Mouse (Mus musculus): ENCODE measurements around the gene Cpsf2.
"Not testable (repeated sequence)": the region's sequence is repeated elsewhere in the genome, so short reads cannot be mapped to it uniquely, and the experiment has no call there.

Gene Cpsf2

GRCm38 (mm10) chr12:101975601-101976571 is at the start of gene Cpsf2:
Gene Cpsf2 (plus strand): TSS chr12:101975988.
- Histone ChIP-seq H3K27me3 (ENCODE audit: control insufficient read depth, insufficient read depth, low read length, poor library complexity, severe bottlenecking) (no peaks in the 10 kb centered on the region), H3K36me3 (ENCODE audit: control insufficient read depth, insufficient read depth, low read length, poor library complexity, severe bottlenecking) (no peaks in the 10 kb centered on the region; the same call in 1 of the 2 replicates)
- DNase-seq (ENCODE audit: low read depth, low spot score): peak; percentile 85

- DNase-seq (ENCODE audit: low read depth, low spot score): no peak
- Histone ChIP-seq H3K36me3 (ENCODE audit: control insufficient read depth, insufficient read depth, low read length, poor library complexity, severe bottlenecking) (peaks cover 21% of the 10 kb centered on the region), H3K27me3 (ENCODE audit: control insufficient read depth, insufficient read depth, low read length, poor library complexity, severe bottlenecking) (no peaks in the 10 kb centered on the region)
Observed at GRCm38 (mm10) chr12:101928423-101928822, 47.4 kb upstream of the Cpsf2 start.

- no peak for DNase-seq (ENCODE audit: low read depth, low spot score)
- Histone ChIP-seq H3K27me3 (ENCODE audit: control insufficient read depth, insufficient read depth, low read length, poor library complexity, severe bottlenecking) (no peaks in the 10 kb centered on the region), H3K36me3 (ENCODE audit: control insufficient read depth, insufficient read depth, low read length, poor library complexity, severe bottlenecking) (peaks cover 27% of the 10 kb centered on the region)
Observed at GRCm38 (mm10) chr12:101935223-101935622, 40.6 kb upstream of the Cpsf2 start.

GRCm38 (mm10) chr12:101937572-101937971 is 38.2 kb upstream of the Cpsf2 start:
- peaks cover 30% of the 10 kb centered on the region for H3K36me3 ChIP-seq (ENCODE audit: control insufficient read depth, insufficient read depth, low read length, poor library complexity, severe bottlenecking)
- no peaks in the 10 kb centered on the region for H3K27me3 ChIP-seq (ENCODE audit: control insufficient read depth, insufficient read depth, low read length, poor library complexity, severe bottlenecking)
- no peak for DNase-seq (ENCODE audit: low read depth, low spot score)

GRCm38 (mm10) chr12:101947986-101948385 is 27.8 kb upstream of the Cpsf2 start:
- H3K27me3 ChIP-seq (ENCODE audit: control insufficient read depth, insufficient read depth, low read length, poor library complexity, severe bottlenecking): no peaks in the 10 kb centered on the region
- H3K36me3 ChIP-seq (ENCODE audit: control insufficient read depth, insufficient read depth, low read length, poor library complexity, severe bottlenecking): peaks cover 11% of the 10 kb centered on the region
- no peak for DNase-seq (ENCODE audit: low read depth, low spot score)

- no peak for DNase-seq (ENCODE audit: low read depth, low spot score)
- no peaks in the 10 kb centered on the region for H3K27me3 ChIP-seq (ENCODE audit: control insufficient read depth, insufficient read depth, low read length, poor library complexity, severe bottlenecking)
- H3K36me3 ChIP-seq (ENCODE audit: control insufficient read depth, insufficient read depth, low read length, poor library complexity, severe bottlenecking): peaks cover 8% of the 10 kb centered on the region
Observed at GRCm38 (mm10) chr12:101948801-101949200, 27.0 kb upstream of the Cpsf2 start.

- not testable (repeated sequence) for H3K27me3 ChIP-seq (ENCODE audit: control insufficient read depth, insufficient read depth, low read length, poor library complexity, severe bottlenecking); H3K36me3 ChIP-seq (ENCODE audit: control insufficient read depth, insufficient read depth, low read length, poor library complexity, severe bottlenecking); DNase-seq (ENCODE audit: low read depth, low spot score)
Observed at GRCm38 (mm10) chr12:101955821-101956220, 20.0 kb upstream of the Cpsf2 start.

GRCm38 (mm10) chr12:101957079-101957941 is 18.5 kb upstream of the Cpsf2 start:
- DNase-seq (ENCODE audit: low read depth, low spot score): no peak
- Histone ChIP-seq H3K36me3 (ENCODE audit: control insufficient read depth, insufficient read depth, low read length, poor library complexity, severe bottlenecking) (no peaks in the 10 kb centered on the region), H3K27me3 (ENCODE audit: control insufficient read depth, insufficient read depth, low read length, poor library complexity, severe bottlenecking) (no peaks in the 10 kb centered on the region)

GRCm38 (mm10) chr12:101957942-101958544 is 17.7 kb upstream of the Cpsf2 start, which contains the start of gene Atxn3:
Gene Atxn3 (minus strand): TSS chr12:101958246.
- Histone ChIP-seq H3K27me3 (ENCODE audit: control insufficient read depth, insufficient read depth, low read length, poor library complexity, severe bottlenecking) (no peaks in the 10 kb centered on the region), H3K36me3 (ENCODE audit: control insufficient read depth, insufficient read depth, low read length, poor library complexity, severe bottlenecking) (no peaks in the 10 kb centered on the region)
- peak; percentile 98 for DNase-seq (ENCODE audit: low read depth, low spot score)

- Histone ChIP-seq H3K36me3 (ENCODE audit: control insufficient read depth, insufficient read depth, low read length, poor library complexity, severe bottlenecking) (no peaks in the 10 kb centered on the region), H3K27me3 (ENCODE audit: control insufficient read depth, insufficient read depth, low read length, poor library complexity, severe bottlenecking) (no peaks in the 10 kb centered on the region)
- peak; percentile 56 for DNase-seq (ENCODE audit: low read depth, low spot score)
Observed at GRCm38 (mm10) chr12:101958556-101958955, 17.2 kb upstream of the Cpsf2 start.

- DNase-seq (ENCODE audit: low read depth, low spot score): peak; percentile 57
- not testable (repeated sequence) for H3K27me3 ChIP-seq (ENCODE audit: control insufficient read depth, insufficient read depth, low read length, poor library complexity, severe bottlenecking); H3K36me3 ChIP-seq (ENCODE audit: control insufficient read depth, insufficient read depth, low read length, poor library complexity, severe bottlenecking)
Observed at GRCm38 (mm10) chr12:101958960-101959780, 16.6 kb upstream of the Cpsf2 start.

GRCm38 (mm10) chr12:101971311-101971710 is 4.5 kb upstream of the Cpsf2 start:
- peak; percentile 41 for DNase-seq (ENCODE audit: low read depth, low spot score)

GRCm38 (mm10) chr12:101972230-101972629 is 3.6 kb upstream of the Cpsf2 start:
- H3K27me3 ChIP-seq (ENCODE audit: control insufficient read depth, insufficient read depth, low read length, poor library complexity, severe bottlenecking): no peaks in the 10 kb centered on the region
- no peak for DNase-seq (ENCODE audit: low read depth, low spot score)

More at GRCm38 (mm10) chr12:101971311-101971710, 4.5 kb upstream of the Cpsf2 start:
- H3K36me3 ChIP-seq (ENCODE audit: control insufficient read depth, insufficient read depth, low read length, poor library complexity, severe bottlenecking): peaks cover 4% of the 10 kb centered on the region; the same call in 1 of the 2 replicates
- no peaks in the 10 kb centered on the region for H3K27me3 ChIP-seq (ENCODE audit: control insufficient read depth, insufficient read depth, low read length, poor library complexity, severe bottlenecking)

GRCm38 (mm10) chr12:101974571-101974970 is 1.2 kb upstream of the Cpsf2 start:
- no peaks in the 10 kb centered on the region; the same call in 1 of the 2 replicates for H3K36me3 ChIP-seq (ENCODE audit: control insufficient read depth, insufficient read depth, low read length, poor library complexity, severe bottlenecking)
- no peaks in the 10 kb centered on the region for H3K27me3 ChIP-seq (ENCODE audit: control insufficient read depth, insufficient read depth, low read length, poor library complexity, severe bottlenecking)
- DNase-seq (ENCODE audit: low read depth, low spot score): no peak

More at GRCm38 (mm10) chr12:101972230-101972629, 3.6 kb upstream of the Cpsf2 start:
- peaks cover 1% of the 10 kb centered on the region; the same call in 1 of the 2 replicates for H3K36me3 ChIP-seq (ENCODE audit: control insufficient read depth, insufficient read depth, low read length, poor library complexity, severe bottlenecking)

Measured in splenic B cell, adult 2 months (primary cell).